Comparison of ENCODE assay signal across 9 mouse cellular contexts in the genomic region with DNA sequence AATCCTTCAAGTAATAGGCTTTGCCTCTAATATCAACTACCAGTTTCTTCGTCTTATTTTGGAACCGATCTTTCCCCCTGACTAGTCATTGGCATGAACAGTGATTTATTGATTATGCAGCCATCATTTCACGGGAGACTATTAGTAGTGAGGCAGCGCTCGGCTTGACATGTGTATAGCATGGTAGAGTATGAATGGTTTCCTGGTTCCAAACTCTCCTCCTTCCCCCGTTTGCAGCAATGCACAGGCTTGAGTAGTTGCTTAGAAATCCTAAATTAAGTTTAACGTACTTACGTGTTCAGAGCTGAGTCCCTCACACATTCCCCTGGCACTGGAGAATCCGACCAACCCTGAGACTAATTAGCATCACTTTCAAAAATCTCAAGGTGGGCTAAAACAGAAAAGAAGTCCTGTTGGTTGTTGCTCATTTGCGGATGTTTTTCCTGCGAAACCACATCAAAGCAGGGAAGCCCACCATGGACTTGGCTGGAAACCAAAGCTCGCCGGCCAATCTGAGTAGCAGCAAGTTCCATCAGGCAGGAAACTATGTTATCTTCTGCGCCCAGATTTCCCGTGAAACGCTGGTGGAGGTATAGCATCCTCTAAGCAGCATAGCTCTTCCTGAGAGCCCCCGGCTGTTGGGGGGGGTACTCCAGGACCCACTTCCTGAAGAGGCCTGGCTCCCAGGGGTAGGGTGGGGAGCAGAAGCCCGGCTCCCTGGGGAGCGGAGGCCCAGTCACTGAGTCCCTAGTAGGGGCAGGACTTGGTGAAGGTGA. TPM values are rescaled to one million over a fixed set of nuclear protein-coding genes. Genes with fewer than 3 reads are reported as not detected.
DNase-seq lines count a peak whose midpoint lies in the region; ATAC-seq lines count a peak whose summit lies in the region.
"Had no signal": no experiment of that assay in that cellular context is flagged by ENCODE, and none has a peak within 500 bp of the region (broad histone marks: within the 10 kb centered on the region; RNA-seq: fewer than 3 reads in every experiment).

No protein-coding gene starts in this region.

- no peak overlapping the region for H3K4me3 ChIP-seq in embryonic facial prominence, embryonic 14.5 days (ENCODE audit: low read depth, low read length)
- H3K4me3 ChIP-seq in heart, embryonic 16.5 days (ENCODE audit: low read length), result peak overlapping the region; percentile 3; the same call in 1 of the 2 replicates

- no peaks in the 10 kb centered on the region for H3K9me3 ChIP-seq in embryonic facial prominence, embryonic 14.5 days (ENCODE audit: control insufficient read depth, low read length)
- H3K9me3 ChIP-seq in heart, embryonic 16.5 days (replicated peaks; ENCODE audit: control insufficient read depth, low read length), result no peaks in the 10 kb centered on the region

- H3K4me1 ChIP-seq in embryonic facial prominence, embryonic 14.5 days (ENCODE audit: control insufficient read depth, insufficient read depth, low read length), result no peaks in the 10 kb centered on the region
- no peaks in the 10 kb centered on the region for H3K4me1 ChIP-seq in heart, embryonic 16.5 days (ENCODE audit: control insufficient read depth, insufficient read depth, low read length)

- ATAC-seq in embryonic facial prominence, embryonic 14.5 days (ENCODE audit: low read depth), result no peak
- ATAC-seq in heart, embryonic 16.5 days (replicated peaks; ENCODE audit: extremely low read depth, insufficient read depth, low FRiP score), result peak; percentile 58; the same call in 1 of the 2 replicates
- no peak; the same call in 1 of the 2 replicates for ATAC-seq in granulocyte monocyte progenitor cell, adult 5-6 weeks (replicated peaks; ENCODE audit: poor library complexity, severe bottlenecking)
- ATAC-seq: hindbrain, embryonic 16.5 days had no signal

- no peaks in the 10 kb centered on the region for H3K27me3 ChIP-seq in embryonic facial prominence, embryonic 14.5 days (replicated peaks; ENCODE audit: control insufficient read depth, insufficient read depth, low read length)
- no peaks in the 10 kb centered on the region for H3K27me3 ChIP-seq in heart, embryonic 16.5 days (ENCODE audit: control insufficient read depth, insufficient read depth, low read length)

- no peaks in the 10 kb centered on the region for H3K36me3 ChIP-seq in embryonic facial prominence, embryonic 14.5 days (ENCODE audit: control insufficient read depth, insufficient read depth, low read length)
- no peaks in the 10 kb centered on the region for H3K36me3 ChIP-seq in heart, embryonic 16.5 days (ENCODE audit: control insufficient read depth, insufficient read depth)

- no peak overlapping the region for H3K27ac ChIP-seq in embryonic facial prominence, embryonic 14.5 days (replicated peaks; ENCODE audit: low read depth, low read length)
- H3K27ac ChIP-seq in heart, embryonic 16.5 days (ENCODE audit: low read length), result peak overlapping the region; percentile 49
- H3K27ac ChIP-seq: macrophage had no signal

- DNase-seq in kidney, postnatal 14 days, result peak; percentile 30
- DNase-seq in kidney, adult 18-20 months, result no peak
- DNase-seq in embryonic facial prominence, embryonic 14.5 days (ENCODE audit: low spot score), result peak; percentile 58
- peak; percentile 41 for DNase-seq in lung, postnatal 14 days
- DNase-seq in c-Kit-positive CD71-positive TER-119-positive erythroid progenitor cells, embryonic 14.5 days (ENCODE audit: low spot score), result no peak

- H3K4me2 ChIP-seq in embryonic facial prominence, embryonic 14.5 days (ENCODE audit: low read depth, low read length), result no peak overlapping the region
- 0 out of 2 replicates have a peak overlapping the region, but pooled peaks have one; percentile 16 for H3K4me2 ChIP-seq in heart, embryonic 16.5 days (ENCODE audit: low read depth, low read length)

- no peak overlapping the region for H3K9ac ChIP-seq in embryonic facial prominence, embryonic 14.5 days (ENCODE audit: low read depth, low read length)
- H3K9ac ChIP-seq in heart, embryonic 16.5 days (ENCODE audit: low read length), result no peak overlapping the region

- 65% methylated on average over 19 of the region's 19 CpGs for WGBS in embryonic facial prominence, embryonic 14.5 days
- 54% methylated on average over 19 of the region's 19 CpGs for WGBS in heart, embryonic 16.5 days

RNA-seq across cellular contexts. Expression of gene Thnsl2, which starts 37.9 kb away (rescaled TPM):
- 7.6 and 8.1 TPM in 2 replicates for polyA plus RNA-seq in embryonic facial prominence, embryonic 14.5 days (2014; fragmentation: Nextera tagmentation; extraction: Ambion mirVana)
- polyA plus RNA-seq in heart, embryonic 16.5 days (2015; fragmentation: Nextera tagmentation; extraction: Ambion mirVana), result 5.9 and 6.2 TPM in 2 replicates
- total RNA-seq in granulocyte monocyte progenitor cell, adult 5-6 weeks (2014; fragmentation: Nextera tagmentation), result 0.17 and 0.69 TPM in 2 replicates
- total RNA-seq in granulocyte monocyte progenitor cell, adult 5-6 weeks (2017), result 0.10 and 1.3 TPM in 2 replicates

Comparison
In these comparisons a context has a peak if more than half of its experiments do, and no peak if none do; other contexts are left out.
1. DNase-seq: peak in kidney, postnatal 14 days (single experiment), embryonic facial prominence, embryonic 14.5 days (single experiment) and lung, postnatal 14 days (single experiment); none in kidney, adult 18-20 months (single experiment) and c-Kit-positive CD71-positive TER-119-positive erythroid progenitor cells, embryonic 14.5 days (single experiment).